Mouse (Mus musculus): ENCODE results near the gene Sox10. TPM values are rescaled to one million over a fixed set of nuclear protein-coding genes. Genes with fewer than 3 reads are reported as not detected.

Sox10 gene
- polyA plus RNA-seq, 1 experiment from 2014 or later = 1.5 TPM

GRCm38 (mm10) chr15:79199390-79199976 lies 34.4 kb upstream of the Sox10 start:
- H3K4me1 ChIP-seq (ENCODE audit: control insufficient read depth, insufficient read depth, low read length) = peaks cover 20% of the 10 kb centered on the region
- no peak overlapping the region for H3K9ac ChIP-seq (replicated peaks; ENCODE audit: low read length)
- no peak overlapping the region for H3K27ac ChIP-seq (replicated peaks; ENCODE audit: low read depth, low read length)
- ATAC-seq (ENCODE audit: low FRiP score, low TSS enrichment) (no peak), DNase-seq (no peak)
- no peaks in the 10 kb centered on the region for H3K36me3 ChIP-seq (ENCODE audit: control insufficient read depth, insufficient read depth, low read length)
- 93% methylated on average over 12 of the region's 12 CpGs for WGBS
- no peak overlapping the region for H3K4me2 ChIP-seq (ENCODE audit: low read length)
- no peak overlapping the region for H3K4me3 ChIP-seq (replicated peaks; ENCODE audit: low read depth, low read length)
- H3K27me3 ChIP-seq (ENCODE audit: control insufficient read depth, insufficient read depth, low read length) = no peaks in the 10 kb centered on the region
- H3K9me3 ChIP-seq (ENCODE audit: control insufficient read depth, low read length) = no peaks in the 10 kb centered on the region

- Histone ChIP-seq H3K27ac (replicated peaks; ENCODE audit: low read depth, low read length) (0 out of 2 replicates have a peak overlapping the region, but pooled peaks have one; percentile 8), H3K4me3 (replicated peaks; ENCODE audit: low read depth, low read length) (no peak overlapping the region), H3K9ac (replicated peaks; ENCODE audit: low read length) (no peak overlapping the region), H3K4me2 (ENCODE audit: low read length) (no peak overlapping the region), H3K27me3 (ENCODE audit: control insufficient read depth, insufficient read depth, low read length) (no peaks in the 10 kb centered on the region), H3K9me3 (ENCODE audit: control insufficient read depth, low read length) (no peaks in the 10 kb centered on the region), H3K4me1 (ENCODE audit: control insufficient read depth, insufficient read depth, low read length) (peaks cover 21% of the 10 kb centered on the region), H3K36me3 (ENCODE audit: control insufficient read depth, insufficient read depth, low read length) (no peaks in the 10 kb centered on the region)
- 88% methylated on average over 8 of the region's 8 CpGs for whole genome bisulfite sequencing
- no peak for DNase-seq
- ATAC-seq (ENCODE audit: low FRiP score, low TSS enrichment) = no peak
Measured at GRCm38 (mm10) chr15:79195492-79195891, 30.5 kb upstream of the Sox10 start.

GRCm38 (mm10) chr15:79194946-79195345 lies 29.9 kb upstream of the Sox10 start:
- ATAC-seq (ENCODE audit: low FRiP score, low TSS enrichment) (no peak), DNase-seq (no peak)
- no peaks in the 10 kb centered on the region for H3K27me3 ChIP-seq (ENCODE audit: control insufficient read depth, insufficient read depth, low read length)
- H3K4me1 ChIP-seq (ENCODE audit: control insufficient read depth, insufficient read depth, low read length) = peaks cover 21% of the 10 kb centered on the region
- H3K36me3 ChIP-seq (ENCODE audit: control insufficient read depth, insufficient read depth, low read length) = no peaks in the 10 kb centered on the region
- no peaks in the 10 kb centered on the region for H3K9me3 ChIP-seq (ENCODE audit: control insufficient read depth, low read length)
- H3K27ac ChIP-seq (replicated peaks; ENCODE audit: low read depth, low read length) = no peak overlapping the region
- 77% methylated on average over 2 of the region's 2 CpGs for WGBS
- H3K4me2 ChIP-seq (ENCODE audit: low read length) = no peak overlapping the region
- no peak overlapping the region for H3K9ac ChIP-seq (replicated peaks; ENCODE audit: low read length)
- H3K4me3 ChIP-seq (replicated peaks; ENCODE audit: low read depth, low read length) = no peak overlapping the region

- 86% methylated on average over 9 of the region's 9 CpGs for WGBS
- Histone ChIP-seq H3K9me3 (ENCODE audit: control insufficient read depth, low read length) (no peaks in the 10 kb centered on the region), H3K27ac (replicated peaks; ENCODE audit: low read depth, low read length) (peak overlapping the region; percentile 90), H3K4me3 (replicated peaks; ENCODE audit: low read depth, low read length) (no peak overlapping the region), H3K4me1 (ENCODE audit: control insufficient read depth, insufficient read depth, low read length) (peaks cover 21% of the 10 kb centered on the region), H3K4me2 (ENCODE audit: low read length) (no peak overlapping the region; the same call in 1 of the 2 replicates), H3K36me3 (ENCODE audit: control insufficient read depth, insufficient read depth, low read length) (no peaks in the 10 kb centered on the region), H3K9ac (replicated peaks; ENCODE audit: low read length) (no peak overlapping the region), H3K27me3 (ENCODE audit: control insufficient read depth, insufficient read depth, low read length) (no peaks in the 10 kb centered on the region)
- DNase-seq (no peak), ATAC-seq (ENCODE audit: low FRiP score, low TSS enrichment) (no peak)
Measured at GRCm38 (mm10) chr15:79194048-79194447, 29.0 kb upstream of the Sox10 start.

- 6% methylated on average over 27 of the region's 27 CpGs for WGBS
- peak; percentile 79 for ATAC-seq (ENCODE audit: low FRiP score, low TSS enrichment)
- peak overlapping the region; percentile 36 for H3K9ac ChIP-seq (replicated peaks; ENCODE audit: low read length)
Measured at GRCm38 (mm10) chr15:79192885-79193845, 28.1 kb upstream of the Sox10 start.

GRCm38 (mm10) chr15:79192450-79192849 lies 27.4 kb upstream of the Sox10 start:
- peaks cover 21% of the 10 kb centered on the region for H3K4me1 ChIP-seq (ENCODE audit: control insufficient read depth, insufficient read depth, low read length)
- no peaks in the 10 kb centered on the region for H3K36me3 ChIP-seq (ENCODE audit: control insufficient read depth, insufficient read depth, low read length)
- no peak overlapping the region for H3K4me2 ChIP-seq (ENCODE audit: low read length)
- no peak overlapping the region for H3K4me3 ChIP-seq (replicated peaks; ENCODE audit: low read depth, low read length)
- no peak overlapping the region for H3K9ac ChIP-seq (replicated peaks; ENCODE audit: low read length)
- ATAC-seq (ENCODE audit: low FRiP score, low TSS enrichment) (0 out of 2 replicates have a peak, but pooled peaks have one; percentile 7), DNase-seq (no peak)
- H3K9me3 ChIP-seq (ENCODE audit: control insufficient read depth, low read length) = no peaks in the 10 kb centered on the region
- H3K27me3 ChIP-seq (ENCODE audit: control insufficient read depth, insufficient read depth, low read length) = no peaks in the 10 kb centered on the region
- 63% methylated on average over 6 of the region's 6 CpGs for WGBS
- H3K27ac ChIP-seq (replicated peaks; ENCODE audit: low read depth, low read length) = peak overlapping the region; percentile 90

More at GRCm38 (mm10) chr15:79192885-79193845, 28.1 kb upstream of the Sox10 start:
- H3K27me3 ChIP-seq (ENCODE audit: control insufficient read depth, insufficient read depth, low read length) = no peaks in the 10 kb centered on the region
- peaks cover 21% of the 10 kb centered on the region for H3K4me1 ChIP-seq (ENCODE audit: control insufficient read depth, insufficient read depth, low read length)
- peak overlapping the region; percentile 90 for H3K27ac ChIP-seq (replicated peaks; ENCODE audit: low read depth, low read length)
- H3K9me3 ChIP-seq (ENCODE audit: control insufficient read depth, low read length) = no peaks in the 10 kb centered on the region
- no peak overlapping the region for H3K4me3 ChIP-seq (replicated peaks; ENCODE audit: low read depth, low read length)
- no peaks in the 10 kb centered on the region for H3K36me3 ChIP-seq (ENCODE audit: control insufficient read depth, insufficient read depth, low read length)
- DNase-seq = peak; percentile 83
- H3K4me2 ChIP-seq (ENCODE audit: low read length) = peak overlapping the region; percentile 28

GRCm38 (mm10) chr15:79191426-79191825 lies 26.4 kb upstream of the Sox10 start:
- H3K9me3 ChIP-seq (ENCODE audit: control insufficient read depth, low read length) = no peaks in the 10 kb centered on the region
- peaks cover 21% of the 10 kb centered on the region for H3K4me1 ChIP-seq (ENCODE audit: control insufficient read depth, insufficient read depth, low read length)
- no peaks in the 10 kb centered on the region for H3K36me3 ChIP-seq (ENCODE audit: control insufficient read depth, insufficient read depth, low read length)
- no peak overlapping the region for H3K4me3 ChIP-seq (replicated peaks; ENCODE audit: low read depth, low read length)
- DNase-seq (no peak), ATAC-seq (ENCODE audit: low FRiP score, low TSS enrichment) (no peak)
- H3K9ac ChIP-seq (replicated peaks; ENCODE audit: low read length) = no peak overlapping the region
- no peak overlapping the region for H3K27ac ChIP-seq (replicated peaks; ENCODE audit: low read depth, low read length)
- WGBS = 95% methylated on average over 2 of the region's 2 CpGs
- no peak overlapping the region for H3K4me2 ChIP-seq (ENCODE audit: low read length)
- no peaks in the 10 kb centered on the region for H3K27me3 ChIP-seq (ENCODE audit: control insufficient read depth, insufficient read depth, low read length)

GRCm38 (mm10) chr15:79187819-79188218 lies 22.8 kb upstream of the Sox10 start:
- H3K36me3 ChIP-seq (ENCODE audit: control insufficient read depth, insufficient read depth, low read length) = no peaks in the 10 kb centered on the region
- peaks cover 5% of the 10 kb centered on the region for H3K4me1 ChIP-seq (ENCODE audit: control insufficient read depth, insufficient read depth, low read length)
- H3K27ac ChIP-seq (replicated peaks; ENCODE audit: low read depth, low read length) = no peak overlapping the region
- no peaks in the 10 kb centered on the region for H3K9me3 ChIP-seq (ENCODE audit: control insufficient read depth, low read length)
- WGBS = 95% methylated on average over 8 of the region's 8 CpGs
- ATAC-seq (ENCODE audit: low FRiP score, low TSS enrichment) (no peak), DNase-seq (no peak)
- H3K4me2 ChIP-seq (ENCODE audit: low read length) = no peak overlapping the region
- no peak overlapping the region for H3K9ac ChIP-seq (replicated peaks; ENCODE audit: low read length)
- H3K27me3 ChIP-seq (ENCODE audit: control insufficient read depth, insufficient read depth, low read length) = no peaks in the 10 kb centered on the region
- no peak overlapping the region for H3K4me3 ChIP-seq (replicated peaks; ENCODE audit: low read depth, low read length)
